Mouse (Mus musculus): ENCODE measurements at regions not wholly inside any gene's neighbourhood (a gene's known extent, or its start where the extent isn't known, plus 50 kb on each side); places are given as distances from the start of the nearest gene placed in this dataset.

DNA sequence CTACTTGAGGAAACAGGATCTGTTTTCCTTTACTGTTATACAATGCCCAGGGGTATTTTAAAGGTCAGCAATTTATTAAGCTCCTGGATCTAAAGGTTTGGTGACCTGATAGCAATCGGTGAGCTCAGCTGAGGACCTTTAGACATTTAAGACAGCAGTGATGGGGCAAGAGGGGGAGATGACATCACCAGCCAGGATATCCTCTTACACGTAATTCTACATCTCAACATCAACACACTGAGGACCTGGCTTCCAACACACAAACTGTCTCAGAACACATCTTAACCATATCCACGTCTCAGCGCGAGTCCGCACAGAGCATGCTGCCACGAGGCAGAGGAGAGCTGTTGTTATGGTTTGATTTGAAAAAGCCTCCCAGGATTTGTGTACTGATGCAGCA is 69.2 kb downstream of the Nhlrc3 start:
- no peak for DNase-seq (ENCODE audit: low spot score)

DNA sequence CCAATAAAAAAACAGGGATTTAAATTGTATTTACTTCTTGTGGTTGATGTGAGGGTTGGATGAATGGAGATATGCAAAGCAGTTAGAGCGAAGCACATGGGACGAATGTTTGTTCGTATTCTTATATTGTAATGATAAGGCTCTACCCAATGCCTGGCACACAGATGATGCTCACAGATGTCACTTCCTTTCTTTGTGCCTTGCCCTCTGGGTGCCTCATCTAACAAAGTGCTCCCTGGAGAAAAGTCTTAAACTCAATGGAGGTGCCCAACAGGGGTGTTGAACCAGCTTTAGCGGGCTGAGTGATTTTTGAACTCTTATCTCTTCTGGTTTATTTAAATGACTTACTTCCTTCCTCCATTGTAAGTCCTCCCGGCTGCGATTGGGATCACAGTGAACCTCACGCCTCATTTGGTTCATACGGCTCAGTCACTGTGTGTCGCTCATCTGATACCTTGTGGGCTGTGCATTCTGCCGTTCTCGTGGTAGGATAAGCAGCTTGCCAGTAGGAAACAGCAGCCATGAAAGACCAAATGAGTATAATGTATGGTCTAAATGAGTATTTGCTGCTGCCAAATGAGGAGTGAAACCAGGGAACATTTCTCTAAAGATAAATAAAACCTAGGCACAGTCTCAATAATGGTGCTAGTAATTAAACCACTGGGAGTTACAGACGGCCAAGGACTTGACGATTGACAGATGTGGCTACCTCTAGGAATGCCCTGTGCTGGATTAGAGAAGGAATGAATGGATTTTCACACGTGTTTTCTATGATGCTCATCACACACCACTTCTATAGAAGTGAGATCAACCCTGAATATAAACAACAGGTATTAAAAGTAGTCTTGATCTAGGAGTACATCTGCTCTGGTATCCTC is 81.2 kb downstream of the Nhlrc3 start:
- no peak for DNase-seq (ENCODE audit: low spot score)

DNA sequence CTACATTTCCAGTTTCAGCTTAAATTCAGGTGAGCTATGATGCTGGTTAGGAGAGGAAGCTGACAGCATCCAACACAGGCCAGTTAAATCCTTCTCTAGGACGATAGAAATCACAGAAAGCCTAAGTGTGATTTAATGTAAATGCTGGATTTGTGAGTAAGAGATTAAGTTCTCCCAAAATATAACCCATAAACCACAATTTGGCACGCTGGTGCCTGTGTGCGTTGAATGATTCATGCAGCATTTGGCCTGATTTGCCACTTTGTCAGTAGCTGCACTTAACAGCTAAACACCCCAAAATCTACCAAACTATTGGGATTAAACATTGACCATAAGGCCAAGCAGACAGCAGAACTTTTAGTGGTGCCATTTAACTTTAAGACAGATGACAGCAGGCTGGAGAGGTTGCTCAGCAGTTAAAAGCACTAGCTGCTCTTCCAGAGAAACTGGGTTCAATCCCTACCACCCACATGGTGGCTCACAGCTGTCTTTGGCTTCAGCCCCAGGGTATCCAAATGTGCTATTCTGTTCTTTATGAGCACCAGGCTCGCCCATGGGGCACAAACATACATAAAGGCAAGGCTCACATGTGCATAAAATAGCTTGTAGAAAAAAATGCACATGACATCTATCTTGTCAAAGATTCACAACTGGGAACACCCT is 83.5 kb downstream of the Nhlrc3 start:
- DNase-seq (ENCODE audit: low spot score), result no peak

DNA sequence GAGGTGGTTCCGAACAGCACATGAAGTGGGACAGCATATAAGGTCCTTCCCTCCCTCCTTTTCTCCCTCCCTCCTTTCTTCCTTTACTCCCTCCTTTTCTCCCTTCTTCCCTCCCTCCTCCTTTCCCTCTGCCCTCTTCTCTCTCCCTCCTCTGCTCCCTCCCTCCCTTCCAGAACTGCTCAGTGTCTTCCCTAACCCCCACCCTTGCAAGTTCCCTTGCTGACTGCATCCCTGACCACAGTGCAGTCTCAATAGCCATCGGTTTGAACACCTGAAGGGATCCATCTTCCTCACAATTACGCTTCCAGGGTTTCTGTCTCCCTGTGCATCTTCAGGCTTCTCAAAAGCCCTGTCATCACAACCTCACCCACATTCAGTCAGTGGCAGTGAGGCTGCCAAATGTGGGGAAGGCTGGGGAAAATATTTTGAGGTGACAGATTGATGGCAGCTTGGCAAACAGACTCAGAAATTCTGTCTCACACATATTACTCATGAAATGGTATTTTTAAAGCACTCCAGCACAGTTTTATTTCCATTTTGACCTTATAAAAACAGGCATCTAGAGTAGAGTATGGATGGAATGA is 86.2 kb downstream of the Nhlrc3 start:
- no peak for DNase-seq (ENCODE audit: low spot score)

DNA sequence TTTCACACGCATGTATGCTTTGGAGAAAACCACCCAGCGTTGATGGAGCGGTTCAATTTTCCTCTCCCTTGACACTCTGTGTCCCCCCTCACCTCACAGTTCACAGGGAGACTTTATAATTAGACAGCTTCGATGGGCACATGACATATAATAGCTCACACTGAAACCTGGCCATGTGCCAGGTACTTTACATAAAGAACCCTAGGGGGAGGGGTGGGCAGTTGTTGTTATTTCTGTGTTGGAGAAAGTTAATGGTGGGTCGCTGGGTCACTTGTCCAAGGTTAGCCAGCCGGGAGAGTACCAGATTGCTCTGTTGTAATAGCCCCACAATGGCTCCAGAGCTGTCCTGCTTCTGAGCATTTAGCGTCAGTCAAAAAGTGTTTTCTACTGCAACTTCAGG is 90.2 kb downstream of the Nhlrc3 start:
- peak; percentile 32 for DNase-seq (ENCODE audit: low spot score)

DNA sequence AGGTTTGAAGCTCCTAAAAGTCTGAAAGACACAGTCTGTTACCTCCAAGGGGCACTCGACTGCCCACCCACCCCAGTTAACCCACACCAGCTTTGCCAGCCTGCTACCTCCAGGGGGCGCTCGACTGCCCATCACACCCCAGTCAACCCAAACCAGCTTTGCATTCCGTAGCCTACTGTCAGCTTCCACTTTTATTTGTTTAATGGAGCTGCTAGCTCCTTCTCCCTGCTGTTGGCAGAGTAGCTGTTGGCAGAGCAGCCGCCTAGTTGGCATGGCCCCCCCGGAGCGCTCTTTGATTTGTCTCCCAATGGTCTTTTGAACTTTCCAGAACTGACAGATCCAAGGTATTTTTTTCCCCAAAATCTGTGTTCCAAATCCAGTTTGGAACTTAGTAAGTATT is 91.2 kb downstream of the Nhlrc3 start:
- peak; percentile 26 for DNase-seq (ENCODE audit: low spot score)

DNA sequence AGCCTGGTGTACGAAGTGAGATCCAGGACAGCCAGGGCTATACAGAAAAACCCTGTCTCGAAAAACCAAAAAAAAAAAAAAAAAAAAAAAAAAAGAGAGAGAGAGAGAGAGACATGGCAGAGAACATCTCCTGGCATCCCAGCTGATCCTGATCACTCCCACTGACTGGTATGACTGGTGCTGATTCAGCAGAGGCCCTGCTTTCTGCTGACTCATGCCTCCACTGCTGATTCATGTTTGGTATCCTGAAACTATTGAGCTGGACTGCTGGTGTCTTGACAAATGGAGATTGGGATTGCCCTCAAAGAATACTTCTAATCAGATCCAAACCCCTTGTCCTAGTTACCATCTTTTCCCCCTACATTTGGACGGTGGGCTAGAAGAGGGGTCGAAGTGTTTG is 101.9 kb downstream of the Nhlrc3 start:
- DNase-seq (ENCODE audit: low spot score), result no peak

DNA sequence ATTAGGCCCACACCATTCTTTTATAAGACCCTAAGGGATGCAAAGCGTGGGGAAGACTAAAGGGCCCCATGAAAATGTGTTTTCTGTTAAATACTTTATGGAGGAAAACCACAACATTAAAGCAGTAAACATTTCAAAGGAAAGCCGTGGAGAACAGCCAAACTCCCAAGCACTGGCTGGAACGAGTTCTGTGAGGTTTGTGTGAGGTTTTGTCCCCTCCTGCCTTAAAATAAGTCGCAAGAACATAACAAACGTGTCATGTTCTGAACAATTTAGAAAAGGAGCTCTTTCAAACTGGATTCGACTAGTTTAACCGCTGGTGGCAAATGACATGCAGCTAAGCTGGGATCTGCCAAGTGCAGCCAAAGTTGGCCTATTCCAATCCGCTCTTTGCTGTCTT is 109.4 kb downstream of the Nhlrc3 start:
- no peak for DNase-seq (ENCODE audit: low spot score)

DNA sequence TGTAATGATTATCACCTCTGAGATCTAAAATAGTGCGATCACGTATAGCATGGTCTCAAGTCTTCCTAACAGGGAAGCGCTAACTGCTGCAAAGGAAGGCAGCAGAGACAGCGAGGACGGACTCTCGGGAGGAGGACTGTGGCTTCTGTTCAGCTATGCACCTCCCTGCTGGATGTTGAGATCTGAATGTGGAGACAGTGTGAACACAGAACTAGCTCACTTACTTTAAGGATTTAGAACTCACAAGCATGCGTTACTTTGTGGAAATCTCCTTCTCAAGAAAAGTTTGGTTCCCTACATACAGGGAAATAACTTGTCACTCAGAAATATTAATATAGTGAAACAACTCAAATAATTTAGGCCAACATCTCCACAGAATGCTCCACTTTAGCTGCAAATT is 109.8 kb downstream of the Nhlrc3 start:
- DNase-seq (ENCODE audit: low spot score), result no peak

DNA sequence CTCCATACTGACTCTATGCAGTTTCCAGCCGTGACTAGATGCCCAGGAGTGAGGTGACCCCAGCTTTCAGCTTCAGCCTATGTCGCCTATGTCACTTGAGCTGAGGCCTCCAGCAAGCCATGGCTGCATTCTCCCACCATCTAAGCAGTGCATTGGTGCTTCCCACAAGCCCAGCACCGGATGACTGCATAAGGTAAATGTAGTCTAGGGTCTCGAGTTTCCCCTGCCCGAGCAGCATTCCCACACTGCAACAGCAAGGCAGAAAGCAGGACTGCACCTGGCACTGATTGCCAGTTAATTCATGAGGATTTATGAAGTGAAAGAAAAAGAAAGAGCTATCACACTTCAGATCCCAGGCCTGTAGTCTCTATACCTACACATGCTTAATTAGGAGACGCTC is 119.5 kb downstream of the Nhlrc3 start:
- DNase-seq (ENCODE audit: low spot score), result no peak

DNA sequence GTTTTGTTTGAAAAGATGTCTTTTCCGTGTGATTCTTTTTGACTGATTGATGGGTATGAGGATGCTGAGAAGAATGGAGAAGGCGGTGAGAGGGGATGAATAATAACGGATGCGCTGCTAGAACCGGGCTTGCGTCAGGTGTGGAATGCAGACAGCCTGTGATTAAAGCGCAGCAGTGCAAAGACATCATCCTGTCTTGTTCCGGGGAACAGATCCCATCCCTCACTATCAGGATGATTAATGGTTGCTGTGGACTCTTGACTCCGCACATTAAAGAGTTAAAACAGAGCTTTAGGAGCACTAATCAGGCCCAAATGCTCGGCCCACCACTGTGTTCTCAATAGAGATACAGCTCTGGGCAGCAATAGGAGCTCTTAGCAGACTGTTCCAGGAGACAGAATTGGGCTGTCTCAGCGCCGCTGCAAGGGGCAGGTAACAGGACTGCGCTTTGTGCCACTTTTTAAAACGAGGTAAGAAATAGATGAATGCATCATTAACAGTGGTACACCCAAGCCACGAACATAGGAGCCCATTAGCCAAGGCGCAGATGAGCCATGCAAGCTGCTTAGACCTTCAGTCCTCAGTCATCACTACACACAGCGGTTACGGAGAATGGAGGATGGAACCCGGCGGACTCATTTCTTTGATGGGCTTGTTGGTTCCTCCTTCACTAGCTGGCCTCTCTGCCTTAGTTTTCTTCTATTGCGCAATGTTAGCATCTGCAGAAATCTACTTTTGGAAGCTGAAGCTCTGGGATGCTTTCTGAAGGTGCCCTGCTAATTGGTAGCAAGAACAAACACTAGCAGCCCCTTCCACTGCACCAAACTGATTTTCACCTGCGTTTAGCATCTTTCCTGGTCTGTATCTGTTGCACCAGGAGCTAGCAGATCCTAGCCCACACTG is 121.6 kb downstream of the Nhlrc3 start:
- DNase-seq (ENCODE audit: low spot score), result no peak

DNA sequence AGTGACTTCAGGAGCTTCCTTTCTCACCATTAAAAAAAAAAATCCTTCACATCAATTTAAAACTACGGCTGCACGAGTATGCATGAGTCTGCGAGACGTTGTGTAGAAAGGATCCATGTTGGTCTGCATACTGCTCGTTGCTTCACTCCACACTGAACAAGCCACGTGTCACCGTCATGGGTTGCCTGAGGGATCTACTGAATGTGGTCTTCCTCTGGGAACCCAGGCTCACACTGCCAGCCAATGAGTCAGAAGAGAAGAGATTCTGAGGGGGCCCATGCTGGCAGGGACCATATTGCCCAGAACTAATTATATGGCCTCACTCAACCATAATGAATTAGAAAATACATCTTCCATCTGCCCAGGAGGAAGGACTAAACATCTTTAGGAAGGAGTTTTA is 124.6 kb downstream of the Nhlrc3 start:
- peak; percentile 51 for DNase-seq (ENCODE audit: low spot score)

DNA sequence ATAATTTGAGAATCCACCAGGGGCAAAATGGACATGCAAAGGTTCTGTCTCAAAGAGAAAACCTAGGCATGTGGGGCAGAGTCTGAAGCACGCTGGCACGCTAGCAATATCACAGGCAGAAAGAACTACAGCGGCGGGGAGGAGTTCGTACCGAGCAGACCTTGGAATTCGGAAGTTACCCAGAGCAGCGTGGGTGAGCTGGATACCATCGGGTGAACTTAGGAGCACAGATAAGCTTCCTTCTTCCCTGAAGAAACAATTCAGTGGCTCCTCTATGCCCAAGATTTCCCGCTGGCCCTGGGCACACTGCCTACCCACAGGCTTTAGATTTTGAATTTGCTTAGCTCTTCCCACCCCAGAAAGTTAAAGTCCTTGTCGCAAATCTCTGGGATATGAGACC is 129.1 kb downstream of the Nhlrc3 start:
- peak; percentile 26 for DNase-seq (ENCODE audit: low spot score)

DNA sequence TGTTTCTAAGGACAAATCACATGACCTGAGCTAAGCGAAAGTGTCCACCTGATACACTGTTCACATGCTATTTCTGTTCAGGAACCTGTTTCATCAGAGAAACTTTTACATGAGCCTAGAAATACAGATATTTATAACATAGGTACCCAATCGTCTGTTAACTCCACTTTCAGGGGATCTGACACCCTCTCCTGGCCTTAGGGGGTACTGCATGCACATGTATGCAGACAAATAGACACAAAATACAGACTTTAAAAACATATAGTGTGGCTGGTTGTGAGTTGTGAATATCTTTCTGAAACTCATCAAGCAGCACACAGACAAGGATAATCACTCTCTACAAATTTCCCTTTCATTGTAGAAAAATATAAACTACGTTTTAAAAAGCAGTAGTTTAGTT is 133.6 kb downstream of the Nhlrc3 start:
- DNase-seq (ENCODE audit: low spot score), result no peak

DNA sequence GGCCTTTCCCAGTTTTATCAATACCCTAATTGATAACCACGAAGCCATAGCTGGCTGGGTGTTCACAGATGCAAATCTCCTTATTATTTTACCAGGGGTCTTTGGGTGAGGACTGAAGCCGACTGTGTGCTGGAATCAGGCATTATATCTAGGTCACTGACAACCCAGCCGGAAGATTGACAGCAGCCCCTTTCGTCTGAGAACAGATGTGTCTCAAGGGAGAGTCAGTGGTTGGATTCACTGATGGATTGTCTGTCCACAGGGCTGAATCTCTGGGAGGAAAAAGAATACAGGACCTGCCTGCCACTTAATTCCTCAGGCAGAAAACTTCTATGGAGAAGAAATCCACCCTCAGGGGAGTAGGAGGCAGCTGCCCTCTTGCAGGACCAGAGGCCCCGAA is 135.7 kb downstream of the Nhlrc3 start:
- peak; percentile 61 for DNase-seq (ENCODE audit: low spot score)

DNA sequence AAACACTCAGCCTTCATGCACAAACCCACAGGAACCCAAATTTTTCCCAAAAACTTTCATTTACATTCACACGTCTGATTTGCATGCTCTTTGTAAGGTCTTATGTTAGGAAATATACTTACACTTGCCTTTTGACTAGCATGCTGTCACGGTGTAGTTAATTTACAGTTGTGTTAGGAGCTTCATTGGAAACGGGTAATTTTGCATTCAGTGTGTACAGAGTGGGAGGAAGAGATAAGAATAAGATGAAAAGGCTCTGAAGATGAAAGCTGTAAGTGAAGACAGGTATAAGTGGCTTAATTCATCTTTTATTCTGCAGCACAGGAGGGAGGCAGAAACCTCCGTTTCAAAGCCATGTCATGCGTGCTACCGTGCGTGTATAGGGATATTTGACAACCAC is 136.2 kb downstream of the Nhlrc3 start:
- no peak for DNase-seq (ENCODE audit: low spot score)

DNA sequence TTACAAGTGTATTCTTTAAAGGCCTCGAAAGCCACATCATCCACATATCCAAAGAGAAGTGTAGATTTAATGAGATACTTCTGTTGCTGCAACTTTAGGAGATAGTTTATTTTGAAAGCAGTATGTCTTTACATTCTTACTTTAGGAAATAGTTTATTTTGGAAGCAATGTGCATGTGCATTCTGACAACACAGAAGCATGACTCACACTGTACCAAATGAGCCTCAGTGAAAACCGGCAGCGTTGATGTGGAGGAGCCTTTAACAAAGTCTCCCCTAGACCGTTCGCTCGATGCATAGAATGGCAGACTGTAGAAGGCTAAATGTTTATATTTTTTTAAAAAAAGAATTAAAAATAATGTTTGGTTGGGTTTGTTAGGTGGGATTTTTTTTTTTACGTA is 138.1 kb downstream of the Nhlrc3 start:
- DNase-seq (ENCODE audit: low spot score), result no peak

DNA sequence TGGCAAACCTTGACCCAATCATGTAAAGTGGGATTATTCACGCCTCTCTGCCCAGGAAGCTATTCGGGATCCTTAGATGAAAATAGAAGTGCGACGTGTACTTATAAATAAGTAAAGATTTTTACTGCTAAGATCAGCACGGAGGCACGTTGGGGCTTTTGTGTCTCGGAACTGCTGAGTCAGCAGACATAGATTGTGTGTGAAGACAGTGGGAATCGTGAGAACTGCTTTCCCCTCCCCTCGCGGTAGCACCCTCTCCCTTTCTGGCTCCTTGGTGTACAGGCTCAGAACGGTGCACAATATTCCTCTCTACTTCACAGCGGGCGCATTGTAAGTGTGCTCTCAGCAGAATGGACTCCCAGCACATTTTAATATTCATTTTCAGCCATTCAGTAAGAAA is 138.7 kb downstream of the Nhlrc3 start:
- peak; percentile 63 for DNase-seq (ENCODE audit: low spot score)

DNA sequence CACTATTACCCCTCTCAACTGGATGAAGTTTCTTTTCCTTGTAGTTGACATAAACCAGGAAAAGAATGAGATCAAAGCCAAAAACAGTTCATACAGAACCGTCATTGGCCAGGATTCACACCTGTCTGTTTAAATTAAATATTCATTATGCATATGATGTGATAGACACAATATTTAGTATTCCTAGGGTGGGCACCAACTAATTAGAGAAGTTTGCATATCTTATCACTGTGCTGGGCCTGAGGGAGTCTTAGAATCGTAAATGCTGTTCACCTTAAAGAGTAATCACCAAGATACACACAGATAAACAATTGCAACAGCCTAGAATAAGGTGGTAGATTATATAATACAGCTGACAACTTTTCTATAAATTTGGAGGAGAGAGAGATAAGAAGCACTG is 147.7 kb downstream of the Nhlrc3 start:
- no peak for DNase-seq (ENCODE audit: low spot score)

Measured in retina, embryonic 14.5 days (tissue).